Mouse (Mus musculus) hindbrain, embryonic 16.5 days (tissue): ENCODE results near the gene Yipf3. TPM values are rescaled to one million over a fixed set of nuclear protein-coding genes. Genes with fewer than 3 reads are reported as not detected.
A peak's percentile ranks its signal among the peaks of the same experiment; 100 is the strongest.

Experiments
- ATAC-seq: fragments of 200-750 bp; cut with Nextera tagmentation; 2 replicates; pipeline ENCODE4 v1.8.0; 2017; ENCODE audit warnings: moderate TSS enrichment, moderate library complexity
- H3K27ac ChIP-seq: fragments of 300-500 bp; sonication (generic); 2 replicates; pipeline ENCODE4 v1.5.1; 2014; ENCODE audit warnings: low read depth, mild to moderate bottlenecking, control low read depth, low read length, moderate library complexity
- H3K27me3 ChIP-seq: fragments of 300-500 bp; sonication (generic); replicated peaks from 2 replicates; pipeline ENCODE4 v1.6.1; 2014; ENCODE audit warnings: low read length; ENCODE audit not compliant: control insufficient read depth, insufficient read depth
- H3K36me3 ChIP-seq: fragments of 300-500 bp; sonication (generic); 2 replicates; pipeline ENCODE4 v1.6.1; 2014; ENCODE audit warnings: mild to moderate bottlenecking, low read length, moderate library complexity, mixed read lengths; ENCODE audit not compliant: control insufficient read depth, insufficient read depth
- H3K4me1 ChIP-seq: fragments of 300-500 bp; sonication (generic); 2 replicates; pipeline ENCODE4 v1.6.1; 2014; ENCODE audit warnings: low read depth, low read length; ENCODE audit not compliant: control insufficient read depth, insufficient read depth
- H3K4me2 ChIP-seq: fragments of 300-500 bp; sonication (generic); 2 replicates; pipeline ENCODE4 v1.6.1; 2014; ENCODE audit warnings: mild to moderate bottlenecking, low read length, control low read depth, moderate library complexity
- H3K4me3 ChIP-seq: fragments of 300-500 bp; sonication (generic); 2 replicates; pipeline ENCODE4 v1.5.1; 2014; ENCODE audit warnings: mild to moderate bottlenecking, low read length, control low read depth, moderate library complexity
- H3K9ac ChIP-seq: fragments of 300-500 bp; sonication (generic); 2 replicates; pipeline ENCODE4 v1.6.1; 2014; ENCODE audit warnings: low read depth, mild to moderate bottlenecking, control low read depth, low read length, moderate library complexity
- H3K9me3 ChIP-seq: fragments of 300-500 bp; sonication (generic); 2 replicates; pipeline ENCODE4 v1.6.1; 2014; ENCODE audit warnings: mild to moderate bottlenecking, low read length, moderate library complexity; ENCODE audit not compliant: control insufficient read depth
- WGBS: fragments of 180-500 bp; shearing (Covaris S2); extraction: QIAGEN DNeasy Blood & Tissue Kit; methylation state at CpG from one replicate; pipeline ENCODE4 v1.1.7; 2014; 5-methylcytosine and 5-hydroxymethylcytosine counted together
- polyA plus RNA-seq: library from polyadenylated mRNA; unstranded; fragments of >200 nt; fragmentation: Nextera tagmentation; extraction: Ambion mirVana; gene quantifications from 2 replicates; pipeline ENCODE4 v1.2.1, GENCODE M21; 2015

Yipf3 gene
- 101 and 105 TPM in 2 replicates for polyA plus RNA-seq

DNA sequence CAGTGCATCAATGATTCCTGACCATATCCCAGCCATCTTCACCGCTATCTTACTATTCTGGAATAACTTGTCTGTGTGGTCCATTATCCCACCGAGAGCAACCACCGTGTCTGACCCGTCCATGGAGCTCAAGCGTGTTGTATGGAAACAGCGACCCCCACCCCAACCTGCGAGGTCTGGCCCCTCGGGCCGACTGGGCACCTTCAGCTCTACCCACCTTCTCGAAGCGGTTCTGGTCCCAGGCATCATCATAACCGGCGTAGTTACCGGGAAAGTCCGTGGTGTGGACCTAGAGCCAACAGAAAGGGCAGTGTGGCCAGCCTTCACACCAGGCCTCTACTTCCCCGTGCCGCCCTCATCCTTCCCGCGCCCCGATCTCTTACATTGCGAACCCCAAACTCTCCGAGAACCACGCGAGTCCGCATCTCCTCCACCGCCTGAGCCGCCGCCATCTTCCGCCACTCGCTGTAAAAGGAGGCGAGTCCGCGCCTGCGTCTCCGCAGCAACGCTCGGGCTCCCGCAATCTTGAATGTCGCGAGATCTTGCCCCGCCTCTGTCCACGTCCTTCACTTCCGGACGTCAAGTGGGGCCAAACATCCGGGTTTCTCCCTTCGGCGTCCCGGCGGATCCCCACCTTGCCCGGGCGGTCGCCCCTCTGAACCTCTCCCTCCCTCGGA lies at the start of gene Yipf3, which contains the start of gene Polr1c:
TSS of gene Yipf3 (plus strand) at position 569 of the 677 bp plus-strand sequence.
TSS of gene Polr1c (minus strand) at position 543 of the 677 bp plus-strand sequence.
- Histone ChIP-seq H3K4me2 (peak within 1 kb of the TSS; percentile 91), H3K27ac (peak within 1 kb of the TSS; percentile 82), H3K9ac (peak within 1 kb of the TSS; percentile 81), H3K4me3 (peak within 1 kb of the TSS; percentile 63), H3K4me1 (peaks cover 24% of the 10 kb centered on the region), H3K36me3 (peaks cover 43% of the 10 kb centered on the region), H3K27me3 (no peaks in the 10 kb centered on the region), H3K9me3 (no peaks in the 10 kb centered on the region)
- peak; percentile 95 for ATAC-seq
- under 1% methylated on average over 53 of the region's 53 CpGs for WGBS

DNA sequence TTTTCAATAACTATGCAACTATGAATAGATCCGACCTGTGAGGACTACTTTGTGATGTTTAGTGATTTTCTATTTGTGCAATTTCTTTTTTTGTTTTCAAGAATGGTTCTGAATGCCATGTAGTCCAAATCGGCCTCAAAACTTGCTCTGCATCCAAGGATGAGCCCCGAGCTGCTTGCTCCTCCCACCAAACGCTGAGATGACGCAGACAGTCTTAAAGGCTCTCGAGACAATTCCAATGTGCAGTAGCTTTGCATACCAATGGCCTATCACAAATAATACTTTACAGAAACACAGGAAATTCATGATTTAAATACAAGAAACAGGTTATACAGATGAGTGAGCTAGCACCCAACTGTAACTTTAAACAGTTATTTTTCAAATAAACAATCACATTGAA lies 46.7 kb upstream of the Yipf3 start:
- H3K4me3 ChIP-seq, result peak overlapping the region; percentile 11; the same call in 1 of the 2 replicates
- H3K9me3 ChIP-seq, result no peaks in the 10 kb centered on the region
- H3K36me3 ChIP-seq, result peaks cover 17% of the 10 kb centered on the region
- H3K4me2 ChIP-seq, result peak overlapping the region; percentile 93
- peaks cover 30% of the 10 kb centered on the region for H3K4me1 ChIP-seq
- 61% methylated on average over 6 of the region's 6 CpGs for WGBS
- no peak overlapping the region for H3K27ac ChIP-seq
- H3K27me3 ChIP-seq, result no peaks in the 10 kb centered on the region
- ATAC-seq, result no peak
- no peak overlapping the region for H3K9ac ChIP-seq

DNA sequence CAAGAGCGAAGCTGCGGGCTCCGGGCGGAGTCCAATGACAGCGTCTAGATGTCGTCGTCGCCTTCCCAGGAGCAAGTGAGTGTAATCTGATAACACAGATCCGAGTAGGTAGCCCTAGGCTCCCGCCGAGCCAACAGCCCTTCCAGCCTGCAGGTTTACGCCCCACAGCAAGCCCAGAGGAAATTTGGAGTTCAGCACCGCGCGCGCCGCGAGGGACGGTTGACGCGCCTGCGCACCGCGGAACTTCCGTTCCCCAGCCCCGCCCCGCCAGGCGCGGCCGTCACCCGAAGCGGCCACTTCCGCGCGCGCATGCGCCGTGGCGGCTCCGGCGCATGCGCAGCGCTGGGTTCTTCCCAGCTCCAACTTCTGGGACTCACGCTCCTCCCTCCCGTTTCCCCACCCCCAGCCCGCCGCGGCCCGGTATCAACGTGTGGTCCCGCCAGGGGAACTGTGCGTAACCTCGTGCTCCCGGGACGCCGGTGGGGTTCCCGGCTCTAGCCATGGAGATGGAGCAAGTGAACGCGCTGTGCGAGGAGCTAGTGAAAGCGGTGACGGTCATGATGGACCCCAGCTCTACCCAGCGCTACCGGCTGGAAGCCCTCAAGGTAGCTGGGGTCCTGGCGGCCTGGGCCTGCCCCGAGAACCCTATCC lies 45.3 kb upstream of the Yipf3 start, which contains the start of the genes Polh and Xpo5:
TSS of gene Polh (minus strand) at position 225 of the 651 bp plus-strand sequence.
TSS of gene Xpo5 (plus strand) at position 362 of the 651 bp plus-strand sequence.
- peak; percentile 97 for ATAC-seq

DNA sequence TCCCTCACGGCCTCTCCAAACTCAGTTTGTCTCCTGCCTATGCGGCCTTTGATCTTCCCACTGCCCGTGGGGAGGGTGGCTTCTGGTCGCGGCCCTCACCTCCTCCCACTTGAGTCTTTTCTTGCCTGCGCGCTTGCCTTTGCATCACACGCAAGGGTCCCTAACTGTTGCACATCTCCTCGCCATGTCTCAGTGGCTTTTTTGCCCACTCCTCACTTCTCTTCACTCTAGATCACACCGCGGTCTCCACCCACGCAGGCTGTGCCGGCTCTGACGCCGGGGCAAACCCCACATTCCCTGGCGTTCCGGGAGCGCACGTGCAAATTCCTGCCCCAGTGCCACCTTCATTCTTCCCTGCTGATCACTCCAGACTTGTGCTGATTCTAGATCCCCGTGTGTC lies 44.8 kb upstream of the Yipf3 start:
- peak overlapping the region; percentile 90 for H3K9ac ChIP-seq
- no peaks in the 10 kb centered on the region for H3K9me3 ChIP-seq
- H3K36me3 ChIP-seq, result peaks cover 27% of the 10 kb centered on the region
- H3K4me2 ChIP-seq, result peak overlapping the region; percentile 98
- H3K27me3 ChIP-seq, result no peaks in the 10 kb centered on the region
- H3K27ac ChIP-seq, result peak overlapping the region; percentile 84
- no peak; the same call in 1 of the 2 replicates for ATAC-seq
- WGBS, result under 1% methylated on average over 20 of the region's 20 CpGs
- H3K4me1 ChIP-seq, result peaks cover 30% of the 10 kb centered on the region
- peak overlapping the region; percentile 94 for H3K4me3 ChIP-seq

More for the DNA sequence above, 45.3 kb upstream of the Yipf3 start, which contains the start of the genes Polh and Xpo5:
- Histone ChIP-seq H3K27ac (peak within 1 kb of the TSS; percentile 84), H3K4me2 (peak within 1 kb of the TSS; percentile 98), H3K36me3 (peaks cover 26% of the 10 kb centered on the region), H3K9me3 (no peaks in the 10 kb centered on the region), H3K4me1 (peaks cover 30% of the 10 kb centered on the region), H3K9ac (peak within 1 kb of the TSS; percentile 90), H3K4me3 (peak within 1 kb of the TSS; percentile 94), H3K27me3 (no peaks in the 10 kb centered on the region)
- WGBS, result under 1% methylated on average over 66 of the region's 66 CpGs

DNA sequence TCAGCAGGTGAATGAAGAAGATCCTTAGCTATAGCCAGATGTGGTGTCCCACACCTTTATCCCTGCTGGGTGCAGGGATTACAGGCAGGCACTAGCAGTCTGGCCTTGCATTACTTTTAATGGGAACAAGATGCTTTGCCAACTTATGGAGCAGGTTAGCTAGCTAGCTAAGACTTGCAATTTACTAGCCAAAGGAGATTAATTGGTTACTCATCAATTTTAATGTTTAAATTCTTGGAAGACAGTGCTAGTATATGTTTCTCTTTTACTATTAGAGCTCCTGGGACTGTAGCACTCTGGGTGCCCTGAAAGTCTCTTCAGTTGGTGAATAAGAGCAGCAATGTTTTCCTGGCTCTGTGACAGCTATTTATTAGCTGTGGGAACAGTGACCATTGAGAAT lies 41.2 kb upstream of the Yipf3 start:
- Histone ChIP-seq H3K27me3 (no peaks in the 10 kb centered on the region), H3K4me1 (peaks cover 15% of the 10 kb centered on the region), H3K27ac (no peak overlapping the region), H3K36me3 (peaks cover 40% of the 10 kb centered on the region), H3K9ac (no peak overlapping the region), H3K4me3 (no peak overlapping the region), H3K9me3 (no peaks in the 10 kb centered on the region), H3K4me2 (no peak overlapping the region)
- no peak for ATAC-seq

DNA sequence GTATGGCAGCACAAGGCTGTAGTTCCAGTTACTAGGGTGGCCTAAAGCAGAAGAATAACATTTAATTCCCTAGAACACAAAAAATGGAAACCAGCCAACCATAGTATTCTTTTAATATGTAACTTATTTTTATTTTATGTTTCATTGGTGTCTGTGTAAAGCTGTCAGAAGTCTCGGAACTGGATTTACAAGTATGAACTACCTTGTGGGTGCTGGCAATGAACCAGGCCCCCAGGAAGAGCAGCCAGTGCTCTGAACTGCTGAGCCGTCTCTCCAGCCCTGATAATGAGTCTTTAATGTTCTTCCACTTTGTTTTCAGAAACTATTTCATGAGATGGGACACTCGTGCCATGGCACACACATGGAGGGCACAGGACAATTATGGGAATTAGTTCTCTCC lies 37.3 kb upstream of the Yipf3 start:
- H3K27ac ChIP-seq, result no peak overlapping the region
- H3K4me2 ChIP-seq, result no peak overlapping the region
- H3K9ac ChIP-seq, result no peak overlapping the region
- no peaks in the 10 kb centered on the region for H3K27me3 ChIP-seq
- no peaks in the 10 kb centered on the region for H3K4me1 ChIP-seq
- no peak for ATAC-seq
- peaks cover 47% of the 10 kb centered on the region for H3K36me3 ChIP-seq
- 89% methylated on average over 3 of the region's 3 CpGs for WGBS
- H3K9me3 ChIP-seq, result no peaks in the 10 kb centered on the region
- no peak overlapping the region for H3K4me3 ChIP-seq

DNA sequence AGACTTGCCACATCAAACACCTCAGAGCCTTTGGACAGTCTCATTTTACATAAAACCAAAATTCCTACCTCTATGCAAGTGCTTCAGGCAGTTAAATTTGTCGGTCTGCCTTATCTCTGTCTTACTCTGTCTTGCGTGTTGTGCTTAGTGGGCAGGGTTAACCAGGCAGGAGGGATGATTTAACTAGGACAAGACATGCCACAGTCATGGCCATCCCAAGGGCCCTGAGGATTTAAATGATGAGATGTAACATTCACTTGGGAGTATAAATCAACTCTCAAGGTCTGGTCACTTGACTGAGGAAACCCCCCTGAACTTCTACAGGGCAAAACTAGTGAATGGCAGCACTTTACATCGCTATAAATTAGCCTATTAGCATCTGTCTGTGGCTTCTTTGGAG lies 26.3 kb upstream of the Yipf3 start:
- 98% methylated on average over 3 of the region's 3 CpGs for WGBS
- Histone ChIP-seq H3K4me1 (no peaks in the 10 kb centered on the region), H3K27me3 (no peaks in the 10 kb centered on the region), H3K9me3 (no peaks in the 10 kb centered on the region), H3K27ac (no peak overlapping the region), H3K4me3 (no peak overlapping the region), H3K36me3 (peaks cover 50% of the 10 kb centered on the region), H3K4me2 (no peak overlapping the region), H3K9ac (no peak overlapping the region)
- ATAC-seq, result no peak

DNA sequence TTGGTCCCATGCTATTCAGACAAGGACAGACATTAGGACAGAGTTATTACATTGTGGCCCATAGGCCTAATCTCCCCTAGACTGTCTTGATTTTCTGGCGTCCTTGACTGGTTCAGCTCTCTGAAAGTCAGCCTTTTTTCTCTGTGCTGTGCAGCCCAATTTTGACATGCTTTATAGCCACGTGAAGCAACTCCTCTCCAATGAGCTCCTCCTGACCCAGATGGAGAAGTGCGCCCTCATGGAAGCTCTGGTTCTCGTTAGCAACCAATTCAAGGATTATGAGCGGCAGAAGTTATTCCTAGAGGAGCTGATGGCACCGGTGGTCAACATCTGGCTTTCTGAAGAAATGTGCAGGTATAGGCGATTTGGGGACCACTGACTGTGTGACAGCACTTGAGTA lies 20.3 kb upstream of the Yipf3 start:
- no peaks in the 10 kb centered on the region for H3K27me3 ChIP-seq
- no peak overlapping the region for H3K27ac ChIP-seq
- 93% methylated on average over 7 of the region's 7 CpGs for WGBS
- no peaks in the 10 kb centered on the region for H3K4me1 ChIP-seq
- H3K36me3 ChIP-seq, result peaks cover 52% of the 10 kb centered on the region
- no peak for ATAC-seq
- no peaks in the 10 kb centered on the region for H3K9me3 ChIP-seq
- no peak overlapping the region for H3K9ac ChIP-seq
- H3K4me3 ChIP-seq, result no peak overlapping the region
- no peak overlapping the region for H3K4me2 ChIP-seq

DNA sequence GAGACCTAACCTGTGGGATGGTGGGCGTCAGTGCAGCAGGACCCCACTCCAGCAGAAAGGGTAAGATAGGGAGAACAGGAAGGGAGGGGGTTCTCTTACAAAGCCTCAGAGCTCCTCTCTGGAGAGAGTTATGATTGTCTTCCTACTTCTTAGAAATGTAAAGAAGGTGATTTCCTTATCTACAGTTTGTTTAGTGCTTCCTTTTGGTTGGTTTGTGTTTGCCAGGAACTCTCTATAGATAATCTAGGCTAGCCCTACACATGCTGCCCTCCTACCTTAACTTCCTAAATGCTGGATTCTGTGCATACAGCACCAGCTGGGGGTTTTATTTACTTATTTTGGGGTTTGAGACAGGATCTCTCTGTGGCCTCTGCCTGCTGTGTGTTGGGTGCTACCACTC lies 11.8 kb upstream of the Yipf3 start:
- H3K27me3 ChIP-seq, result no peaks in the 10 kb centered on the region
- H3K9ac ChIP-seq, result no peak overlapping the region
- H3K27ac ChIP-seq, result no peak overlapping the region
- WGBS, result 92% methylated on average over 1 of the region's 1 CpGs
- H3K9me3 ChIP-seq, result no peaks in the 10 kb centered on the region
- ATAC-seq, result no peak
- H3K36me3 ChIP-seq, result peaks cover 45% of the 10 kb centered on the region
- H3K4me3 ChIP-seq, result no peak overlapping the region
- no peaks in the 10 kb centered on the region for H3K4me1 ChIP-seq
- no peak overlapping the region for H3K4me2 ChIP-seq
